Mouse (Mus musculus) embryonic facial prominence, embryonic 10.5 days (tissue): ENCODE data around the gene Sec23b. TPM values are rescaled to one million over a fixed set of nuclear protein-coding genes. Genes with fewer than 3 reads are reported as not detected.

Experiments used
- DNase-seq: peaks from one replicate; pipeline ENCODE4 v3.0.0-alpha.2; 2017; ENCODE audit warnings: low spot score
- H3K27ac ChIP-seq: fragments of 300-500 bp; sonication (generic); replicated peaks from 2 replicates; pipeline ENCODE4 v1.5.1; 2016; ENCODE audit warnings: mild to moderate bottlenecking
- H3K27me3 ChIP-seq: fragments of 300-500 bp; sonication (generic); replicated peaks from 2 replicates; pipeline ENCODE4 v1.6.1; 2016; ENCODE audit warnings: low read depth, mild to moderate bottlenecking; ENCODE audit not compliant: poor library complexity, severe bottlenecking
- H3K36me3 ChIP-seq: fragments of 300-500 bp; sonication (generic); replicated peaks from 2 replicates; pipeline ENCODE4 v1.6.1; 2016; ENCODE audit warnings: mild to moderate bottlenecking, moderate library complexity
- H3K4me1 ChIP-seq: fragments of 300-500 bp; sonication (generic); 2 replicates; pipeline ENCODE4 v1.6.1; 2016
- H3K4me3 ChIP-seq: fragments of 300-500 bp; sonication (generic); 2 replicates; pipeline ENCODE4 v1.5.1; 2016; ENCODE audit warnings: mild to moderate bottlenecking, moderate library complexity
- H3K9me3 ChIP-seq: fragments of 300-500 bp; sonication (generic); 2 replicates; pipeline ENCODE4 v1.6.1; 2016; ENCODE audit warnings: mild to moderate bottlenecking
- WGBS: fragments of 180-500 bp; shearing (Covaris S2); methylation state at CpG from one replicate; pipeline ENCODE4 v1.1.7; 2016; 5-methylcytosine and 5-hydroxymethylcytosine counted together
- polyA plus RNA-seq: library from polyadenylated mRNA; unstranded; fragments of >200 nt; fragmentation: Nextera tagmentation; extraction: Ambion mirVana; gene quantifications from 2 replicates; pipeline ENCODE4 v1.2.1, GENCODE M21; 2016

Gene Sec23b
- polyA plus RNA-seq, 1 experiment from 2014 or later = 118 TPM

DNA sequence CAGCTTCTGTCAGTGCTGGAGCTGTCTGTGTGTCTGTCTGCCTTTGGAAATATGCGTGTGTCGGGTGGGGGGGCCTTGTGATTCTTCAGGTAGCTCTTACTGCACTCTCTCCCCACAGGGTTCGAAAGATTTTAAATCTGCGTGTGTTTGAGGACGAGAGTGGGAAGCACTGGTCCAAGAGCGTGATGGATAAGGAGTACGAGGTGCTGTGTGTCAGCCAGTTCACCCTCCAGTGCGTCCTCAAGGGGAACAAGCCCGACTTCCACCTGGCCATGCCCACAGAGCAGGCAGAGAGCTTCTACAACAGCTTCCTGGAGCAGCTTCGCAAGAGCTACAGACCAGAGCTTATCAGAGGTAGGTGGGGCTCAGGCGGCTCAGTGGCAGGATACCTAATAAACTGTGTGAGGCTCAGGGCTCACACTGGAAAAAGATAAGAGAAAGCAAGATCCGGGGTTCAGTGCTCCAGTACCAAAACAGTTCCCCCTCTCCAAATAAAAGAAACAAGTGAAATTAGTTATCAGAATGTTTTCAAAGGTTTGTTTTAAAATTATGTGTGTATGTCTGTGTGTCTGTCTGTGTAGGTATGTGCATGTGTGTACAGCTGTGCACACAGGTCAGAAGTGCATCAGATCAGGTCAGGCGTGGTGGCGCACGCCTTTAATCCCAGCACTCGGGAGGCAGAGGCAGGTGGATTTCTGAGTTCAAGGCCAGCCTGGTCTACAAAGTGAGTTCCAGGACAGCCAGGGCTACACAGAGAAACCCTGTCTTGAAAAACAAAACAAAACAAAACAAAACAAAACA, 61.2 kb downstream of the Sec23b start:
- DNase-seq = no peak
- 90% methylated on average over 16 of the region's 16 CpGs for WGBS

DNA sequence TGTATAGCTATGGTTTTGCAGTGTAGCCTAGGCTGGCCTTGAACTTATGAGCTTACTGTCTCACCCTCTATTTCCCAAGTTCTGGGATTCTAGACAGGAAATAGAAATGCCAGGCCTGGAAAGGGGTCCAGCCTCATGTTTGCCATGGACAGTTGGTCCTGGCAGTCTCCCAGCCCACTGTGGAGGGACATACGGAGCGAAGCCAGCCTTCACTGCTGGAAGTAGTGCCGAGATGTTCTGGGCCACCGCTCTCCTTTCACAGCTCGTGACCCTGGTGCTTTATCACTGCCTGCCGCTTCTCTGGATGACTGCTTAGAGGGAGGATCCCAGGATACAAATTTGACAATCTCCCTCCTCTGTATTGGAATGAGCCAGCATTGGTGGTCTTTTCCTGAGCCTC, 65.5 kb downstream of the Sec23b start:
- Histone ChIP-seq H3K9me3 (no peaks in the 10 kb centered on the region), H3K27me3 (no peaks in the 10 kb centered on the region), H3K4me3 (no peak overlapping the region), H3K36me3 (no peaks in the 10 kb centered on the region), H3K27ac (no peak overlapping the region), H3K4me1 (no peaks in the 10 kb centered on the region)
- no peak for DNase-seq
- WGBS = 71% methylated on average over 6 of the region's 6 CpGs

More for the DNA sequence above, 61.2 kb downstream of the Sec23b start:
- H3K4me1 ChIP-seq = no peaks in the 10 kb centered on the region
- no peaks in the 10 kb centered on the region for H3K36me3 ChIP-seq
- no peak overlapping the region for H3K27ac ChIP-seq
- no peak overlapping the region for H3K4me3 ChIP-seq
- H3K27me3 ChIP-seq = no peaks in the 10 kb centered on the region
- H3K9me3 ChIP-seq = no peaks in the 10 kb centered on the region

DNA sequence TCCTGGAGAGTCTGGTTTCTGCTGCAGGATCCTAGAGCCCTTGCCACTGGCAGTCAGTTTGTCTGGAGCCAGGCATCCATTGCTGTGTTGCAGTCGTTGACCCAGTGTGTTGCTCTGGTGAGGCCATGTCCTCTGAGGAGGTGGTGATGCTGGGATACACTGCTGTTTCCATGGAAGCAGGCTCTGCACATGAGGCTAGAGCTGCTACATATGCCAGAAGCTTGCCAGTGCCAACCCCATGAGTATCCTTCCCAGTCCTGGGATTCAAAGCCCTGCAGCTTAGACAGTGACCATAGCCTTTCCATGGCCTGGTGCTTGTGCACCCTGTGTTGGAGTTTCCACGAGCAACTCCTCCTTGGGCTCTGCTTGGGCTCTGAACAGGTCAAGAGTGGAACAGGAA, 77.5 kb downstream of the Sec23b start:
- Histone ChIP-seq H3K4me3 (no peak overlapping the region), H3K4me1 (peaks cover 2% of the 10 kb centered on the region; the same call in 1 of the 2 replicates), H3K27me3 (no peaks in the 10 kb centered on the region), H3K27ac (no peak overlapping the region), H3K36me3 (peaks cover 6% of the 10 kb centered on the region; the same call in 1 of the 2 replicates), H3K9me3 (0 out of 2 replicates have a peak, but pooled peaks cover 3% of the 10 kb centered on the region)
- 88% methylated on average over 2 of the region's 2 CpGs for WGBS
- DNase-seq = no peak

DNA sequence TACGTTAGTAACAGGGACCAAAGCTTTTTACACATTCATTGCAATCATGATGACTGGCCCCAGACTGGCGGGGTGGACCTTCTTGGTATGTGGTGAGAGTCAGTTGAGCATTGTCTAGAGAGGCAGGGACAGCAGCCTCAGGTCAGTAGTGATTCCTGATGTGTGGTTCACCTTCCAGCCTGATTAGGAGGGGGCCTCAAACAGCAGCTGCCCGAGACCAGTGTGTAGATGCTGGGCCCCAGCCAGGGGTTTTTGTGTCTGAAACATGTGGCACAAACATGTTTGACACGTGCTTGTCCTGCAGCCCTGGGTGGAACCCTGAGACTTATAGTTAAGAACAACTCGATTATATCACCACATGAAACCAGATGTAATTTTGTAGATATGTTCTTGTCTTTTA, 78.2 kb downstream of the Sec23b start:
- Histone ChIP-seq H3K27me3 (no peaks in the 10 kb centered on the region), H3K4me1 (peaks cover 2% of the 10 kb centered on the region; the same call in 1 of the 2 replicates), H3K27ac (no peak overlapping the region), H3K36me3 (peaks cover 6% of the 10 kb centered on the region; the same call in 1 of the 2 replicates), H3K9me3 (0 out of 2 replicates have a peak, but pooled peaks cover 3% of the 10 kb centered on the region), H3K4me3 (no peak overlapping the region)
- no peak for DNase-seq
- 75% methylated on average over 5 of the region's 5 CpGs for WGBS

DNA sequence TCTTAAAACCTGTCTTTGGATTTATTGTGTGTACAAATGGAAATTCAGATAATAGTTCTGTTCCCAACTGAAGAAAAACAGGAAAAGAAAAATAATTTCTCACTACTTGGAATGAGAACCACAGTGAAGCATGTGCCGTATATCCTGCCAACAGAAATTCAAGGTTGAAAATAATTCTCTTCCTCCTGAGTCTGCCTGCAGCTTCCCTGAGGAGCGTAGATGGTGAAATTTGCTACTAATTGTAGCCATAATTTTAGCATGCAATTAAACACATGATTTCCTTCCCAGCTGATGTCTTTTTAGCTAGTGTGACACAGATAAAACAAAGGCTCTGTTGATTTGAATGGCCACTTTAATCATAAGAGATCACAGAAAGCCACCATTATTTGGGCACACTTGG, 78.7 kb downstream of the Sec23b start:
- no peak overlapping the region for H3K4me3 ChIP-seq
- no peaks in the 10 kb centered on the region for H3K27me3 ChIP-seq
- DNase-seq = no peak
- 0 out of 2 replicates have a peak, but pooled peaks cover 3% of the 10 kb centered on the region for H3K9me3 ChIP-seq
- WGBS = 76% methylated on average over 2 of the region's 2 CpGs
- H3K36me3 ChIP-seq = peaks cover 6% of the 10 kb centered on the region; the same call in 1 of the 2 replicates
- H3K27ac ChIP-seq = no peak overlapping the region
- H3K4me1 ChIP-seq = peaks cover 2% of the 10 kb centered on the region; the same call in 1 of the 2 replicates

DNA sequence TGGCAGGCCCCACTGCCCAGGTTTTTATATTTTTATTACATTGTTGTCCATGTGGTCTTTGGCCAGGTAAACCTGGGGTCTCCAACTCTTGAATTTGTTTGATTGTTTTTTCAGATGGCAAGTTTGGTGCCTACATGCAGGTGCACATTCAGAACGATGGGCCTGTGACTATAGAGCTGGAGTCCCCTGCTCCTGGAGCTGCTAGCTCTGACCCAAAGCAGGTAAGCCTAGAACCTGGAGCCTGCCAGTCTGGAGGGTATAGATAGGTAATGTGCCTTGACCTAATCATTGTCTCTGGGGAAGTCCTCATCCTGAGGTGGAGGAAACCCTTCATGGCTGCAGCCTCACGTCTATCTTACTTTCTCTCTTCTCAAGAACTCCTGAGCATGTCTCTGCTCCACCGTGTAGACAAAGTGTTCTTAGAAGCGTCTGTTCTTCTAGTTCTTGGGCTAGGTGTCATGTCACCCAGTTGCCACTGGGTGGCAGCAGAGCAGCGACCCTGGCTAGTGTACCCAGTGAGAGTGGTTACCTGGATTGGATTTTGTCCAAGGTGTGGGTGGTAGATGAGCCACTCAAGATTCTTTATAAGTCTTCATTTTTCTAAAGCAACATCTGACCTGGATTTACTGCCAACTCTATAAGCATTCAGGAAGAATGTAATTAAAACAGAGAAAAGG, 79.8 kb downstream of the Sec23b start:
- Histone ChIP-seq H3K4me1 (peaks cover 6% of the 10 kb centered on the region; the same call in 1 of the 2 replicates), H3K4me3 (no peak overlapping the region), H3K9me3 (0 out of 2 replicates have a peak, but pooled peaks cover 3% of the 10 kb centered on the region), H3K27ac (no peak overlapping the region), H3K27me3 (no peaks in the 10 kb centered on the region), H3K36me3 (peaks cover 6% of the 10 kb centered on the region; the same call in 1 of the 2 replicates)
- peak; percentile 67 for DNase-seq
- WGBS = 33% methylated on average over 5 of the region's 5 CpGs

DNA sequence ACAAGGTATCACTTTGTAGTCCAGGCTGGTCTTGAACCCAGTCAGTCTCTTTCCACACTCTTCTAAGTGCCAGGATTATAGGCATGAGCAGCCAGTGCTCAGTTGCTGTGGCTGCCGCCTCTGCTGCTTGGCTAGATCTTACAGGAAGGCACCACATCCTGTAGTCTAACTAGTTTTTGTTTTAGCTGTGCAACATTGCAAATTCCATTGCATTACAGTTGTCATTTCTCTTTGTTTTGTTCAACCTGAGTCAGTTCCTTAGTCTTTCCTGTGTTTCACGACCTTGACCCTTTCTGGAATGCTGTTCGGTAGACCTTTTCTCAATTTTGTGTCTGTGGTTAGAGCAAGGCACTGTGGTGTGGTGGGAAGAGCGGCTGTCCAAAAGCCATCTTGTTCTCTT, 81.2 kb downstream of the Sec23b start:
- Histone ChIP-seq H3K9me3 (0 out of 2 replicates have a peak, but pooled peaks cover 3% of the 10 kb centered on the region), H3K4me1 (peaks cover 6% of the 10 kb centered on the region; the same call in 1 of the 2 replicates)

DNA sequence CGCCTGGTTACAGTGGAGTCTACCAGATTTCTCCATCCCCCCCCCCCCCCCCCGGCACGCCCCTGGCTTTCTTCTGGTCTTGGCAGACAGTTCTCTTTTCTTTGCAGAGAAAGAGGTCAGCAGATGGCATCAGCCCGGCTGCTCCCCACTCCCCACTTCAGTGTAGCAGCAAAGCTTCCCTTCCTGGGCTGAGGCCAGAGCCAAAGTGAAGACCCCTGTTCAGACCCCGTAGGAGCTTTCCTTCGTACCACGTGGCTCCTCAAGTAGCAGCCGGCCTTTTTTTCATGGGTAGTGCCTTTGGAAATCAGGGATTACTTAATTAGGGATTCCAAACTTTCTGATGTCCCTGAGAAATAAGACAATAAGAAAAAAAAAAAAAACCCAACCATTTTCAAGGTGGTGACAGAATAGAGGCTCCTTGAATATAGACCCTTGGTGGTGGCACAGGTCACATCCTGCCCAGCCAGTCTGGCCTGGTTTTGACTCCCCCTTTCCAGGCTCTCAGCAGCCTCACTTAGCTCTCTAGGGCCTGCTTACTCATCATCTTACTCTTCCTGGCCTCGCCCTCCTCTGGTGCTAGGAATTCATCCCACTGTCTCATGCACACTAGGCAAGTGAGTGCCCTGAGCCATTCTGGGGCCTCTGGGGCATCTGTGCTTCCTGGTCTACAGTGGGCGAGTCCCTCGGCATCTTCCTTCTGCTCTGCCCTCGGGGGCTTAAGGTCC, 81.8 kb downstream of the Sec23b start:
- 81% methylated on average over 12 of the region's 12 CpGs for WGBS
- Histone ChIP-seq H3K36me3 (no peaks in the 10 kb centered on the region), H3K9me3 (no peaks in the 10 kb centered on the region)

More for the DNA sequence above, 81.2 kb downstream of the Sec23b start:
- WGBS = 85% methylated on average over 4 of the region's 4 CpGs
- Histone ChIP-seq H3K4me3 (no peak overlapping the region), H3K27me3 (no peaks in the 10 kb centered on the region), H3K36me3 (peaks cover 5% of the 10 kb centered on the region; the same call in 1 of the 2 replicates), H3K27ac (no peak overlapping the region)
- DNase-seq = no peak

DNA sequence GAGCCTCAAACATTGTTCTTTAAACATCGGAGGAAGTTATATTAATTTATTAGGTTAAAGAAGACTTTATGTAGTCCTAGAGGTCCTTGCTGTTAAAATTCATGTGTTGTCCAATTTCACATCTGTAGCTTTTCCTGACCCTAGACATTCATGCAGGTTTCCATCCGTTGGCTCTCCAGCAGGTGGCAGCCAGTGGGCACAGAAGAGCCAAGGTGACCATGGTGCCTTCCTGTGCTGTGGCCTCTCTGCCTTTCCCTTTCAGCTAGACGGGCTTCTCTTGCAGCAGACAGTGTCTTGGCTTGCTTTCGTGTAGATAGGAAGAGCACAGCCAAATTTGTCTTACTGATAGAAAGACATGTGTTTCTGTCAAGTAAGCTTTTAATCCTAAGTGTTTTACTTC, 82.7 kb downstream of the Sec23b start:
- no peak overlapping the region for H3K4me3 ChIP-seq
- H3K4me1 ChIP-seq = peaks cover 12% of the 10 kb centered on the region
- WGBS = 81% methylated on average over 4 of the region's 4 CpGs
- peak; percentile 34 for DNase-seq
- H3K27ac ChIP-seq = no peak overlapping the region
- H3K9me3 ChIP-seq = no peaks in the 10 kb centered on the region
- H3K27me3 ChIP-seq = no peaks in the 10 kb centered on the region
- no peaks in the 10 kb centered on the region for H3K36me3 ChIP-seq

More for the DNA sequence above, 81.8 kb downstream of the Sec23b start:
- Histone ChIP-seq H3K27ac (no peak overlapping the region), H3K4me3 (no peak overlapping the region), H3K4me1 (peaks cover 6% of the 10 kb centered on the region; the same call in 1 of the 2 replicates), H3K27me3 (no peaks in the 10 kb centered on the region)
- no peak for DNase-seq

DNA sequence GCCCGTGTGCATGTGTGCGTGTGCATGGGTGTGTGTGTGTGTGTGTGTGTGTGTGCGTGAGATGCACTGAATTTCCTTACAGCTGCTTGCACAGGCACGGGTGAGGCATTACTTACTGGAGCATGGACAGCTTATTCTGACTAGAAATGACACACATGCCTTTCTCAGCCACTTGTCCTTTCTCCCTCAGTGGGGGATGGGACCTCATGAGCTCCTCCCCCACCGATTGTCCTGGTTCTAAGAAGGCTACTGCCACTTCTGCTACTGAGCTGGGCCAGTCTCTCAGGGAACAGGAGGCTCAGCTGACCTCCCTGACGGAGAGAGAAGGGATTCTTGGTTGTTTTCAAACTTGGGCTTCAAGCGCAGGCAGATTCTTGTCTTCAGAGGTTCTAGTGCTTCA, 84.1 kb downstream of the Sec23b start:
- 76% methylated on average over 7 of the region's 7 CpGs for WGBS
- H3K4me1 ChIP-seq = peaks cover 13% of the 10 kb centered on the region
- no peak for DNase-seq
- H3K27ac ChIP-seq = no peak overlapping the region
- no peak overlapping the region for H3K4me3 ChIP-seq
- no peaks in the 10 kb centered on the region for H3K36me3 ChIP-seq
- H3K27me3 ChIP-seq = no peaks in the 10 kb centered on the region
- no peaks in the 10 kb centered on the region for H3K9me3 ChIP-seq
